Mouse (Mus musculus) liver, adult 2 months (tissue): Measurements from ENCODE around the gene Proser2. TPM values are rescaled to one million over a fixed set of nuclear protein-coding genes. Genes with fewer than 3 reads are reported as not detected.

Source experiments
- DNase-seq: peaks from one replicate; pipeline ENCODE4 v3.0.0-alpha.2; 2011; ENCODE audit warnings: low read depth, low spot score; ENCODE audit errors: extremely low read depth
- H3K27ac ChIP-seq: fragments of 200-500 bp; replicated peaks from 2 replicates; pipeline ENCODE4 v1.5.1; 2012; ENCODE audit warnings: low read depth, mild to moderate bottlenecking, control low read depth, inconsistent platforms, low read length; ENCODE audit not compliant: insufficient read depth
- H3K27me3 ChIP-seq: fragments of 200-500 bp; 2 replicates; pipeline ENCODE4 v1.6.1; 2012; ENCODE audit warnings: mild to moderate bottlenecking, moderate library complexity, low read length, inconsistent platforms; ENCODE audit not compliant: control insufficient read depth, insufficient read depth
- H3K36me3 ChIP-seq: fragments of 200-500 bp; 2 replicates; pipeline ENCODE4 v1.6.1; 2012; ENCODE audit warnings: low read length, inconsistent platforms; ENCODE audit not compliant: control insufficient read depth, insufficient read depth
- H3K4me1 ChIP-seq: fragments of 200-500 bp; 2 replicates; pipeline ENCODE4 v1.6.1; 2011; ENCODE audit warnings: low read length; ENCODE audit not compliant: control insufficient read depth, insufficient read depth
- H3K4me3 ChIP-seq: fragments of 200-500 bp; 2 replicates; pipeline ENCODE4 v1.5.1; 2011; ENCODE audit warnings: low read depth, mild to moderate bottlenecking, control low read depth, low read length, moderate library complexity; ENCODE audit not compliant: insufficient read depth
- H3K79me2 ChIP-seq: fragments of 200-500 bp; 2 replicates; pipeline ENCODE4 v1.6.1; 2012; ENCODE audit warnings: inconsistent platforms, mild to moderate bottlenecking, low read length, moderate library complexity; ENCODE audit not compliant: control insufficient read depth, insufficient read depth
- H3K9ac ChIP-seq: fragments of 200-500 bp; 2 replicates; pipeline ENCODE4 v1.6.1; 2012; ENCODE audit warnings: low read depth, mild to moderate bottlenecking, control low read depth, inconsistent platforms, low read length
- CTCF ChIP-seq: fragments of 200-500 bp; IDR thresholded peaks from 2 replicates; pipeline ENCODE4 v1.5.1; 2011; ENCODE audit warnings: low read depth, low read length, control low read depth
- POLR2A ChIP-seq: fragments of 200-500 bp; IDR thresholded peaks from 2 replicates; pipeline ENCODE4 v1.6.1; 2011; ENCODE audit warnings: low read length, control low read depth; ENCODE audit not compliant: insufficient read depth; ENCODE audit errors: extremely low read depth
- WGBS: fragments of 180-500 bp; shearing (Covaris S2); methylation state at CpG from one replicate; pipeline ENCODE4 v1.1.7; 2018; 5-methylcytosine and 5-hydroxymethylcytosine counted together
- polyA plus RNA-seq: library from polyadenylated mRNA; depleted of rRNA; stranded (reverse); fragments of >200 nt; gene quantifications from 2 replicates; pipeline ENCODE4 v1.2.3, GENCODE M21; 2012
- total RNA-seq: library from RNA; depleted of rRNA; stranded (reverse); fragments of >200 nt; gene quantifications from 2 replicates; pipeline ENCODE4 v1.2.3, GENCODE M21; 2014

Proser2 gene
- total and polyA plus RNA-seq, 2 experiments: 8.9 to 20.0 TPM

DNA sequence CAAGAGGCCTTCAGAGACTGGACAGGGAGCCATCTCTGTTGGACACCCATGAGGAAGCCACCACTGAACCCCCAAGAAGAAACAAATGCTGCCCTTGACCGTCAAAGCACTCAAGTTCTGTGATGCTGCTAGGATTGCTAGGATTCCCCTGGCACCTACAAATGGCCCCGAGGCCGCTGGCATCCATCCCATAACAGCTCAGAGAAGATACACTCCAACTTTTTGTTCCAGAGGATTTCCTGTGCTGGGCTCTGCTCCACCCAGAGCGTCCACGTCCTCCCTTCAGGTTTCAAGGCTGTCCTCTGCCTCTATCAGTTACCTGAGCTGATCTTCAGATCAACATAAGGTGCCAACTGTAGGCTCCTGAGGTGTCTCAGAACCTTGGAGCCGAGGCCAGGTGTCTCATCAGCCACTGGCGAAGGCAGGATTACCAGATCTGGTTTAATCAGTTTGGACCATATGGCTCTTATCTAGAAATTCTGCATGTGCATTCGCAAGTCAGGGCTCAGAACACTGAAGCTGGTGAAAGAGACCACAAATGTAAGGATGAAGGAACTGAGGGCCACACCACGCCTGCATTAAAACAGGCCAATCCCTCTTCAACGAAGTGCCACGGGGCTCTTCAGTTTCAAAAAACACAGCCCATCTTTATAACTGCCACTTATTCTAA is 1.7 kb downstream of the Proser2 start:
- Histone ChIP-seq H3K27ac (peak overlapping the region; percentile 17), H3K36me3 (no peaks in the 10 kb centered on the region), H3K27me3 (no peaks in the 10 kb centered on the region), H3K4me1 (peaks cover 28% of the 10 kb centered on the region), H3K79me2 (peaks cover 26% of the 10 kb centered on the region; the same call in 1 of the 2 replicates), H3K9ac (peak overlapping the region; percentile 17; the same call in 1 of the 2 replicates), H3K4me3 (no peak overlapping the region)
- WGBS: 31% methylated on average over 11 of the region's 11 CpGs
- TF ChIP-seq CTCF: no peak
- no peak for TF ChIP-seq POLR2A
- DNase-seq: peak; percentile 76

DNA sequence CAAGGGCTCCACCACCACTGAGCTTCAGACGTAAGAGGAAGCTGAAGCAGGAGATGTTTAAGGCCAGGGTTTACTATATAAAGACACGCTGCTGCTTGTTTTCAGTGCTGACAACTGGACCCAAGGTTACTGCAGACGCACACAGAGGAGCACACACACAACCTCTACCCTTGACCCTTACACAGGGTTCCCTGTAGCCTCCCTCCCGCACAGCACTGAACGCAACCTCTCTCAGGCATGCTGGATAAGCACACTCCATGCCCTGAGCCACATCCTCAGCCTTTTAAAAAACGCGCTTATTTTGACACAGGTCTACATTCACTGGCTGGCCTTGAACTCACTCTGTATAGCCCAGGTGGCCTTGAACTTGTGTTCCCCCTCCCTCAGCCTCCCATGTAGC is 7.0 kb downstream of the Proser2 start:
- Histone ChIP-seq H3K4me3 (no peak overlapping the region), H3K27me3 (no peaks in the 10 kb centered on the region), H3K27ac (no peak overlapping the region), H3K36me3 (no peaks in the 10 kb centered on the region), H3K79me2 (peaks cover 42% of the 10 kb centered on the region), H3K9ac (no peak overlapping the region), H3K4me1 (peaks cover 34% of the 10 kb centered on the region)
- WGBS: 27% methylated on average over 7 of the region's 7 CpGs
- no peak for TF ChIP-seq POLR2A
- TF ChIP-seq CTCF: no peak
- DNase-seq: peak; percentile 75

DNA sequence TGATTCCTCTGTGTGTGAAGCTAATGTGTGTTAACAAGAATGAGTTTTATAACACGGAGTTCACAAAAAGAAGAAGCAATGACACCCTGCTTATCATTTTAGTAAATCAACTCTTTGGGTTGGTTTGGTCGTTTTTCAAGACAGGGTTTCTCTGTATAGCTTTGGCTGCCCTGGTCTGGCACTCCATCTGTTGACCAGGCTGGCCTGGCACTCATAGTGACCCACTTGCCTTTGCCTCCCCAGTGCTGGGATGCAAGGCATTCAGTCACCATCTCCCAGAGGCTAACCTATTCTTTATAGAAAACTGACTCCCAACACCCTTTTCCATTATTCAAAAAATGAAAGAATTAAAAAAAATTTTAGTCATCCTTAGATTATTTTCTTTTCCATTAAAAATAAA is 8.9 kb downstream of the Proser2 start:
- no peaks in the 10 kb centered on the region for H3K27me3 ChIP-seq
- H3K4me3 ChIP-seq: no peak overlapping the region
- no peak for TF ChIP-seq POLR2A
- TF ChIP-seq CTCF: no peak
- no peak overlapping the region for H3K27ac ChIP-seq
- H3K36me3 ChIP-seq: no peaks in the 10 kb centered on the region
- no peak overlapping the region for H3K9ac ChIP-seq
- 54% methylated on average over 2 of the region's 2 CpGs for WGBS
- peaks cover 27% of the 10 kb centered on the region for H3K4me1 ChIP-seq
- H3K79me2 ChIP-seq: peaks cover 37% of the 10 kb centered on the region
- DNase-seq: no peak

DNA sequence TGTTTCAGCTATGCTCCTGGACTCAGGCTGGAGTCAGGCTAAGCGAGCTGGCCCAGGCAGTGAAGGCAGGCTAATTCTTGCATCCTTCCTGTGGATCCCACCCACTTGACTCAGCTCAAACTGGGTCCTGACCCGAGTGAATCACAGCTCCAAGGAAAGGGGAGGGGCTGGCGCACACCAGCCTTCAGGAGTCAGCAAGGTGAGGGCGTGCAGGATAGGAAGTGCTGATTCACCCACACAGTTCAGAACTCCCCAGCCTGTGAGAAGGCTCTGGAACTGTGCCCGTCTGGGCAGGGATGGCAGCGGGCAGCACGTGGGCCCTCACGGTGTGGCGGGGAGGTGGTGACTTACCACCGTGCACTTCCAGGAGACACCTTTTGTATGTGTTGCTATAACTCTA is 11.8 kb downstream of the Proser2 start:
- Histone ChIP-seq H3K4me1 (peaks cover 12% of the 10 kb centered on the region), H3K27ac (peak overlapping the region; percentile 12; the same call in 1 of the 2 replicates), H3K9ac (no peak overlapping the region), H3K27me3 (no peaks in the 10 kb centered on the region), H3K79me2 (peaks cover 30% of the 10 kb centered on the region), H3K4me3 (no peak overlapping the region), H3K36me3 (peaks cover 4% of the 10 kb centered on the region)
- TF ChIP-seq CTCF: no peak
- no peak for TF ChIP-seq POLR2A
- DNase-seq: peak; percentile 81
- 16% methylated on average over 10 of the region's 10 CpGs for WGBS

DNA sequence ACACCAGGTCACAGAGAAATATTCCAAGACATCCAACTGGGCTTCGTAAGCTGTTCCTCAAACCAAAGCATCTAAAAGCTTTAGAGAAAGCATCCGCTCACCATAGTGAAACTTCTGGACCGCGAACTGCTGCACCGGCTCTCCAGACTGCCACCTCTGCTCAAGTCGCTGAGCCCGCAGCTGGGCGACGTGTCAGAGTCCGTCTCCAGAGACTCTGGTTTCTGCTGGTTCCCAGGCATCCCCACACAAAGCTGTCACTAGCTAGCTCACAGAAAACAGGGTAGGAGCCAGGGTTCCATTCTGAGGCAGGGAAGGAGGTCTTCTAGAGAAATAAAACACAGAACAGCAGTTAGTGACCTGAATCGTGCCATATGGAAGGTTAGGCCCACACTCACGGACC is 16.2 kb downstream of the Proser2 start:
- DNase-seq: no peak
- Histone ChIP-seq H3K27me3 (no peaks in the 10 kb centered on the region), H3K36me3 (peaks cover 15% of the 10 kb centered on the region)

DNA sequence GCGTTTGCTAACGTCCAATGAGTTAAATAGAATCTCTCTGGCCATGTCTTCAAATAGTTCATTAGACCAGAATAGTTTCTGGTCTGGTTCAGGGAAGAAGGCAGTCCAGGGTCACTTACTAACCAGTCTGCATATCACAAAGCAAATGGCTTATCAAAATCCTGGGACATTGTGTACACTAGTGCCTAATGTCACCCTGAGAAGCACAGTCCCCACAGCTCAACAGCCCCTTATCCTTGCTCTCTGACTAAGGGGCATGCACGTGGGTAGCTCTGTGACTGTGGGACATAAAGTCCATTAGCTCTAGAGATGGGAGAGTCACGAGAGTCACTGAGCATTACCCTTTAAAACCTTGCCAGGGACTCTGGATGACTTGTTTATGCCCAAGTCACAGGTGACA is 17.4 kb downstream of the Proser2 start:
- Histone ChIP-seq H3K4me3 (no peak overlapping the region), H3K36me3 (peaks cover 15% of the 10 kb centered on the region), H3K79me2 (peaks cover 20% of the 10 kb centered on the region; the same call in 1 of the 2 replicates), H3K27ac (no peak overlapping the region), H3K4me1 (no peaks in the 10 kb centered on the region), H3K9ac (no peak overlapping the region), H3K27me3 (no peaks in the 10 kb centered on the region)
- no peak for DNase-seq
- WGBS: 86% methylated on average over 4 of the region's 4 CpGs
- TF ChIP-seq CTCF: no peak
- TF ChIP-seq POLR2A: no peak

More for the DNA sequence above, 16.2 kb downstream of the Proser2 start:
- Histone ChIP-seq H3K9ac (no peak overlapping the region), H3K4me1 (peaks cover 7% of the 10 kb centered on the region; the same call in 1 of the 2 replicates), H3K4me3 (no peak overlapping the region), H3K27ac (no peak overlapping the region), H3K79me2 (peaks cover 25% of the 10 kb centered on the region; the same call in 1 of the 2 replicates)
- TF ChIP-seq POLR2A: no peak
- TF ChIP-seq CTCF: no peak
- 94% methylated on average over 12 of the region's 12 CpGs for WGBS
